Mouse (Mus musculus): Measurements from ENCODE around the gene Bhlhb9.

The Bhlhb9 gene

GRCm38 (mm10) chrX:135916580-135916979, 119.2 kb downstream of the Bhlhb9 start:
- DNase-seq (ENCODE audit: low read depth, low spot score) = no peak

- DNase-seq (ENCODE audit: low read depth, low spot score) = no peak
These were observed 119.7 kb downstream of the Bhlhb9 start for GRCm38 (mm10) chrX:135917116-135917515.

- no peak for DNase-seq (ENCODE audit: low read depth, low spot score)
These were observed 124.8 kb downstream of the Bhlhb9 start for GRCm38 (mm10) chrX:135922162-135922561.

GRCm38 (mm10) chrX:135925911-135926310, 128.5 kb downstream of the Bhlhb9 start:
- no peak for DNase-seq (ENCODE audit: low read depth, low spot score)

- no peak for DNase-seq (ENCODE audit: low read depth, low spot score)
These were observed 131.2 kb downstream of the Bhlhb9 start for GRCm38 (mm10) chrX:135928588-135928987.

GRCm38 (mm10) chrX:135936452-135936851, 139.1 kb downstream of the Bhlhb9 start:
- no peak for DNase-seq (ENCODE audit: low read depth, low spot score)
